Mouse (Mus musculus): Measurements from ENCODE around the gene Amfr.

DNA sequence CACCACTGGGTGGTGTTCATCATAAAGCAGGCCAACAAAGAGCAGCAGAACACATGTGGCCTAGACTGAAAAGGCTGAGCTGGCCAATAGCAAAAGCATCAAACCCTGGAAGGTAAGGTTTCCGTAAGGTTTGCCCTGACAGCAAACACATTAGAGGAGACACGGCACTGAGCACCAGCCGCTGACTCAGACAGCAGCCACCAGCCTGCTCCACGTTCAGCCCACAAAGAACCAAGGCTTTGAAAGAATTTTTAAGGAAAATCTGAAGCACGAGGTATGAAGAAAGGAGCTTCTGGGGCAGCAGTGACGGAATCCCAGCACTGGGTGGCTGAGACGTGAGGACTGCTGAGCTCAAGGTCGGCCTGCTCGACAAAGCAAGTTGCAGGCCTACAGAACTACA is 8.5 kb downstream of the Amfr start:
- no peak for TF ChIP-seq POLR2A (IDR thresholded peaks at IDR 0.05; ENCODE audit: insufficient read depth, low read depth, low read length)
- no peak for TF ChIP-seq CTCF (IDR thresholded peaks at IDR 0.05; ENCODE audit: insufficient read depth, low read depth, low read length)

Measured in olfactory bulb, adult 2 months (tissue).